Mouse (Mus musculus): Measurements from ENCODE around the gene Tmem229b. TPM values are rescaled to one million over a fixed set of nuclear protein-coding genes. Genes with fewer than 3 reads are reported as not detected.
"Not testable (repeated sequence)": the region's sequence is repeated elsewhere in the genome, so short reads cannot be mapped to it uniquely, and the experiment has no call there.

Tmem229b gene
- total RNA-seq, 2 experiments from 2014 or later = 3.6 to 4.3 TPM

- DNase-seq = peak; percentile 13 to 24
Measured at GRCm38 (mm10) chr12:78952053-78952452, 55.4 kb downstream of the Tmem229b start.

- DNase-seq = no peak
Measured at GRCm38 (mm10) chr12:78947661-78948060, 59.8 kb downstream of the Tmem229b start.

GRCm38 (mm10) chr12:78947161-78947560 lies 60.3 kb downstream of the Tmem229b start:
- no peak for DNase-seq

- no peak for DNase-seq
Measured at GRCm38 (mm10) chr12:78942931-78943330, 64.5 kb downstream of the Tmem229b start.

- DNase-seq = no peak
Measured at GRCm38 (mm10) chr12:78940081-78940480, 67.3 kb downstream of the Tmem229b start.

- DNase-seq = no peak
Measured at GRCm38 (mm10) chr12:78939393-78940037, 67.9 kb downstream of the Tmem229b start.

GRCm38 (mm10) chr12:78936494-78936893 lies 70.9 kb downstream of the Tmem229b start:
- no peak for DNase-seq

GRCm38 (mm10) chr12:78929900-78930299 lies 77.5 kb downstream of the Tmem229b start:
- no peak for DNase-seq

GRCm38 (mm10) chr12:78927287-78927686 lies 80.1 kb downstream of the Tmem229b start:
- DNase-seq = no peak

GRCm38 (mm10) chr12:78923539-78924189 lies 83.8 kb downstream of the Tmem229b start:
- peak in 1 of 2 experiments; percentile 29 for DNase-seq

GRCm38 (mm10) chr12:78922977-78923376 lies 84.5 kb downstream of the Tmem229b start:
- DNase-seq = not testable (repeated sequence)

- peak; percentile 10 to 35 for DNase-seq
Measured at GRCm38 (mm10) chr12:78922058-78922457, 85.4 kb downstream of the Tmem229b start.

- DNase-seq = no peak
Measured at GRCm38 (mm10) chr12:78921421-78921820, 86.0 kb downstream of the Tmem229b start.

- peak; percentile 72 to 84 for DNase-seq
Measured at GRCm38 (mm10) chr12:78919079-78919712, 88.2 kb downstream of the Tmem229b start.

GRCm38 (mm10) chr12:78918227-78919078 lies 89.0 kb downstream of the Tmem229b start:
- DNase-seq = peak; percentile 83 to 87

- DNase-seq = no peak
Measured at GRCm38 (mm10) chr12:78916278-78916677, 91.1 kb downstream of the Tmem229b start.

GRCm38 (mm10) chr12:78915561-78915960 lies 91.9 kb downstream of the Tmem229b start:
- DNase-seq = no peak

GRCm38 (mm10) chr12:78914458-78914857 lies 93.0 kb downstream of the Tmem229b start:
- DNase-seq = no peak

Measured in heart, adult 18-20 months (tissue).